Mouse (Mus musculus): Measurements from ENCODE around the gene Nrip3.

DNA sequence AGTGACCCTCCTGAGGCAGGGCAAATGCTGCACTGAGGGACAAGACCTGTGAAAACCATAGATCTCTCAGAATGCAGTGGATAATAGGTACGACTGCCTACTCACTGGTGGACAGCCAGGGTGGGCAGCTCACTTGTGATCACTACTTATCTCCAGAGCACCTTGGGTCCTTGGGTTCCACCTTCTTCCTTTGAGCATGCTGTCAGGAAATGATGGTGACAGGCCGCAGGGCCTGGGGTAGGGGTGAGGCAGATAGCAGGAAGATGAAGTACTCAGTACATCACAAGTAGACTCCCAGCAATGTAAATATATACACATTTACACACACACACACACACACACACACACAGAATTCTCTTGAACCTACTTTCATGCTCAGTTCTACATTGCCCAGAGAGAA is 6.0 kb upstream of the Nrip3 start:
- no peak for TF ChIP-seq CTCF (IDR thresholded peaks at IDR 0.05; ENCODE audit: low read depth)
- TF ChIP-seq EP300 (IDR thresholded peaks at IDR 0.05; ENCODE audit: low read depth) = no peak

Measured in heart, postnatal 0 days (tissue).